Mouse (Mus musculus) thymus, adult 2 months (tissue): Measurements from ENCODE around the gene Psmb5.

ENCODE experiments used
- CTCF ChIP-seq: fragments of 200-500 bp; IDR thresholded peaks from 2 replicates; pipeline ENCODE4 v1.5.1; 2012; ENCODE audit warnings: mild to moderate bottlenecking, control low read depth, low read length, moderate library complexity, borderline replicate concordance; ENCODE audit not compliant: control insufficient read depth, poor library complexity, insufficient read depth; ENCODE audit errors: extremely low read depth
- POLR2A ChIP-seq: fragments of 200-500 bp; IDR thresholded peaks from 2 replicates; pipeline ENCODE4 v1.6.1; 2012; ENCODE audit warnings: mild to moderate bottlenecking, low read length, control low read depth, moderate library complexity; ENCODE audit not compliant: control insufficient read depth, poor library complexity, insufficient read depth; ENCODE audit errors: extremely low read depth

- TF ChIP-seq CTCF, result no peak
- no peak for TF ChIP-seq POLR2A
Measured at GRCm38 (mm10) chr14:54646455-54646854, 28.6 kb upstream of the Psmb5 start.
